Mouse (Mus musculus): ENCODE data around the gene Arhgap27.

DNA sequence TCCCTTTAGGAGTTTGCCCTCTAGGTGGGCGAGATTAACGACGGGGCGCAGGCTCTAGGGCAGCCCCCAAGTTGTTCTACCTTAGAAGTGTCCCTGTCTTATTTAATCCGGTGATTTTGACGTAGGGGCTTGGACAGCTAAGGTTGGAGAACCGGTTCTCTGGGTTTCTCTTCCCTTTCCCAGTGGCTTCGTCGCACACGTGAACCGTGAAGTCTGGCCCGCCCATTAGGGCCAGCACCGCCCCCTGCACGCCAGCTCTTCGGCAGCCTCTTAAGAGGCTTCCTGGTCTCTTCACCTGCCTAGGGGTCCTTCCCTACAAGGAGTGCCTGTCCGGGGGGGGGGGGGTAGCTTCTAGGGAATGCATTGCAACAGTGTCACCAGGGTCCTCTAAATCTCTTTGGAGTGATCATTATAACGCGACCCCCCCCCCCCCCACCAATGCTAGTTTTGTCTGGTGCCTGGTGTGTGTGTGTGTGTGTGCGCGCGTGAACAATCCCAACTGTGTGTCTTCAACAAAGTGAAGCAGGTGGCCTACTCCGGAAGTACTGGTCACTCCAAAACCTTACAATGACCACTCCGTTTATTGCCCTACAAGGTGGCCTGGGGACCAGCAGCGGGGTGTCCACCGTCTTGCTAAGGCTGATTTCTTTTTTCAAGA, 2.0 kb downstream of the Arhgap27 start:
- TF ChIP-seq POLR2A (IDR thresholded peaks at IDR 0.05; ENCODE audit: low read depth, low read length) (no peak), CTCF (conservative IDR thresholded peaks at IDR 0.05; ENCODE audit: insufficient read depth, insufficient read length, low read depth, low read length) (no peak)

Data from kidney, adult 2 months (tissue).